Mouse (Mus musculus) liver, adult (tissue): ENCODE data around the gene Itga6.

Experiments used
- GATA4 ChIP-seq: IDR thresholded peaks from 2 replicates; pipeline ENCODE4 v1.6.1; 2014; ENCODE audit warnings: mild to moderate bottlenecking, low read length; ENCODE audit not compliant: insufficient replicate concordance

Itga6 gene

GRCm38 (mm10) chr2:71749367-71750086, 4.1 kb downstream of the Itga6 start:
- TF ChIP-seq GATA4: no peak

GRCm38 (mm10) chr2:71750087-71750453, 4.7 kb downstream of the Itga6 start:
- no peak for TF ChIP-seq GATA4

- no peak for TF ChIP-seq GATA4
Observed at GRCm38 (mm10) chr2:71751336-71751735, 5.9 kb downstream of the Itga6 start.

- no peak for TF ChIP-seq GATA4
Observed at GRCm38 (mm10) chr2:71751863-71752262, 6.4 kb downstream of the Itga6 start.

- TF ChIP-seq GATA4: no peak
Observed at GRCm38 (mm10) chr2:71752383-71752782, 7.0 kb downstream of the Itga6 start.

- no peak for TF ChIP-seq GATA4
Observed at GRCm38 (mm10) chr2:71753161-71753560, 7.7 kb downstream of the Itga6 start.

GRCm38 (mm10) chr2:71755748-71756147, 10.3 kb downstream of the Itga6 start:
- no peak for TF ChIP-seq GATA4

- TF ChIP-seq GATA4: no peak
Observed at GRCm38 (mm10) chr2:71757098-71757497, 11.7 kb downstream of the Itga6 start.

GRCm38 (mm10) chr2:71758591-71759531, 13.4 kb downstream of the Itga6 start:
- no peak for TF ChIP-seq GATA4

GRCm38 (mm10) chr2:71760091-71760490, 14.7 kb downstream of the Itga6 start:
- TF ChIP-seq GATA4: no peak

- no peak for TF ChIP-seq GATA4
Observed at GRCm38 (mm10) chr2:71761081-71761480, 15.7 kb downstream of the Itga6 start.

- no peak for TF ChIP-seq GATA4
Observed at GRCm38 (mm10) chr2:71764525-71764924, 19.1 kb downstream of the Itga6 start.

- no peak for TF ChIP-seq GATA4
Observed at GRCm38 (mm10) chr2:71764961-71765735, 19.7 kb downstream of the Itga6 start.

GRCm38 (mm10) chr2:71766007-71766406, 20.6 kb downstream of the Itga6 start:
- TF ChIP-seq GATA4: no peak

- TF ChIP-seq GATA4: no peak
Observed at GRCm38 (mm10) chr2:71767019-71767610, 21.7 kb downstream of the Itga6 start.
